Mouse (Mus musculus) kidney, postnatal 10 days (tissue): ENCODE measurements around the gene Frmd3.
"Not testable (repeated sequence)": the region's sequence is repeated elsewhere in the genome, so short reads cannot be mapped to it uniquely, and the experiment has no call there.

ENCODE experiments used
- DNase-seq: peaks from one replicate; pipeline ENCODE4 v3.0.0; 2021; ENCODE audit warnings: mixed read lengths

The Frmd3 gene

DNA sequence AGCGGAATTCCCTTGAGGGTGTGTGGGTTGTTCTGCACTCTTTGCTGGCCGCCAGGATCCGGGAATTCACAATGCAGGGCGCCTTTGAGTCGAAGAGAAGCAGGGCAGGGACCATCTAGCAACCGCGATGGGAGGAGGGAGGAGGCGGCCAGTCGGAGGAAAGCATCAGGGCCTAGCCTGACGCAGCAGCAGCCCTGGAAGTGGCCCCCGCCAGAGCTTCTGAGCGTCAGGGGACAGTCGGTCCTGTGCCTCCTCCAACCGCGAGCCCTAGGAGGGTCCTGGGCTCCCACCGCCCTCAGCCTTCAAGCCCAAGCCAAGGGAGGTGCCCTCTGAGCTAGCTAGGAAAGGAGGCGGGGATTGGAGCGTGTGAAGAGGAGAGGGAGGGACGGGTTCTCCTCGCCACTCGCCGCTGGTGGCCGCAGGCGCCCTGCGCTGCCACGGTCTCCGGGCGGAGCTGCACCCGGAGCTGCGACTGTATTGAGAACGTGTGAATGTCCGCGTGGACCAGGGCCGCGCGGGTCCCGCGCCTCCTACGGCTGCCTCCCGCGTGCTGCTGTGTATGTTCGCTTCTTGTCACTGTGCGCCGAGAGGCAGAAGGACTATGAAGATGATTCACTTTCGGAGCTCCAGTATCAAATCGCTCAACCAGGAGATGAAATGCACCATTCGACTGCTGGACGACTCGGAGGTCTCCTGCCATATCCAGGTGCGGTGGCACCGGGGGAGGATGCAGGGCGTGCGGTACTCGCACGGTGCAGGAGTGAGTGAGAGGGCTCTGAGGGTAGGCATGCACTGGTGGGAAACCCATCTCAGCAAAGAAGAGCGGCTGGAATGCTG lies at the start of gene Frmd3:
Gene Frmd3 (plus strand): TSS at position 232 of the 837 bp plus-strand sequence.
- DNase-seq, result peak; percentile 40

DNA sequence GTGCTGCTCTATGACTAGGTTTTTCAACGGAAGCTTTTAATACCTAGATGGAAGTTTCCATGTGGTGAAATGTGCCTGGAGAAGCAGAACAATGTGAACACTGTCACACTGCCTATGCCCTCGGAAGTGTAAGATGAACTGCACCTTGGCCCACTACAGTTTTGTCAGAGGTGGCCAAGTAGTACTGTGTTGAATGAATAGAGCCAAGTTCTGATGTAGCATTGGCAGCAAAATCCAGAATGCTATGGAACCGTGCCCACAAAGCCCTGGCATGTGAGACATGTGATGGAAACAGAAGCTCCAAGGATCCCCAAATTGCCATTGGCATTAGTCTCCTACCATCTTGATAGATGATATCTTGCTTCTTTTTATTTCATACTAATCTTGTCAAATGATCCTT lies 32.8 kb upstream of the Frmd3 start:
- DNase-seq, result no peak

DNA sequence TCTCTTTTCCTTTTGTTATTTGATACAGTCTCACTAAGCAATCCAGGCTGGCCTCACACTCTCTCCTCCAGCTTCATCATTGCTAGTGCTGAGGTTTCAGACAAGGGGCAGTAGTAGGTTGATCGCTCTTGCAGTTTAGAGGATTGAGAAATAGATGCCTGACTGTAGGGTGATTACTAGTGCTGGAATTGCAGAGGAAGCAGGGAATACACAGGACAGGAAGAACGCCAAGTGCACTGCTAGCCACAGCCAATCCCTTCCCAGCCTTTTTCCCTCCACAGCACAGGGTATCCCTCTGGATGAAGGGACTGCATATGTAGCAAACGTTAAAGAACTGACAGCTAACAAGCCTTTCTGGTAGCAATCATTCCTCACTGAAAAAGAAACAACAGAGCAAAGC lies 965 bp upstream of the Frmd3 start:
- DNase-seq, result no peak

DNA sequence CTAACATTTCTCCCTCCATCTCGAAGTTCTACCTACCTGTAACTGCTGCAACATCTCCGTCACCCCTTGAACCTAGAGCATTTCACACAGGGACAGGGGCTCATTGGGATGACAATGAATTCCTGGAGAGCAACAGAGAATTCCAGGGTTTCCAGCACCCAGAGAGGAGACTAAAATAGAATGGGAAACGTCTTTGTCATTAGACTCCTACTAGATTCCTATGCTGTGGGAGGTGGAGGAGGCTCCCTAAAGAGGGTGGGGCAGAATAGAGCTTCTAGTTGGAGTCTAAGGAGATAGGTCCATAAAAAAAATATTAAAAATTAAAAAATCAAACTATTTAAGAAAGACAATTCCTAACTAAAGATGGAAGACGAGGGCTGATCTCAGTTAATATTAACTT lies 542 bp upstream of the Frmd3 start:
- no peak for DNase-seq

DNA sequence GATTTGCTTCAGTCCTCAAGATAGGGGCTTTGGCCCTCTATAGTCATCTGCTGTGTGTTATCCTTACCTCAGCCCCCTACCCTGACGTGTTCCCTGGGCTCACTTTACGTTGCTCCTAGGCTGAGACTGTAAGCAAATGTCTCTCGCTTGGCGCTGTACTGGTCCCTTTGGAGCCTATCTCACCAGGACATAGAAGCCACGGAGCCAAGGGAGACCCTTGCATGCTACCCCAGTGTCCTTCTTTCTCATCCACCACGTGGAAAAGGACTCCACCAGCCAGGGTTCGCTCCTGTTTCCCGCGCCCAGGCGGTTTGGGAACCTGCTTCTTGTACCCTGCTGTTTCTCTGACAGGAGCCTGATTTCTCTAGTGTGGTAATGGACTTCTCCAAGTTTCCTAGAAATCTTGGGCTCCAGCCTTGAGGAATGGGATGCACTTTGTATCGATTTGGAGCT lies 832 bp downstream of the Frmd3 start:
- no peak for DNase-seq

DNA sequence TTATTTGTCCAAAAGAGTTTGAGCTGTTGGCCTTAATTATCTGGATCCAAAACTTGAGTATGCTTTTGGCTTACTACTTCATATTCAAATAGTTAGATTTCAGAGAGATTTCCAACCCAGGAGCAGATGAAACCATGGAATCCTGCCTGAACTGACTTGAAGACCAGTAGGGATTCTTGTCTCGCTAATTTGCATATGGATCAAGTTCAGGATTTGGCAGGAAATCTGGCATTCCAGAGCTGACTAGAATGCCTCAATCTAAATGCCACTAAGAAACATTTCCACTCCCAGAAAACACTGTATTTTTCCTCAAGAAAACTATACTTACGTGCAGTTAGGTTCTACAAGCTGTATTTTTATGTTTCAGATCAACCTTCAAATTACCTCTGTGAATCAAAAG lies 6.8 kb downstream of the Frmd3 start:
- DNase-seq, result no peak

DNA sequence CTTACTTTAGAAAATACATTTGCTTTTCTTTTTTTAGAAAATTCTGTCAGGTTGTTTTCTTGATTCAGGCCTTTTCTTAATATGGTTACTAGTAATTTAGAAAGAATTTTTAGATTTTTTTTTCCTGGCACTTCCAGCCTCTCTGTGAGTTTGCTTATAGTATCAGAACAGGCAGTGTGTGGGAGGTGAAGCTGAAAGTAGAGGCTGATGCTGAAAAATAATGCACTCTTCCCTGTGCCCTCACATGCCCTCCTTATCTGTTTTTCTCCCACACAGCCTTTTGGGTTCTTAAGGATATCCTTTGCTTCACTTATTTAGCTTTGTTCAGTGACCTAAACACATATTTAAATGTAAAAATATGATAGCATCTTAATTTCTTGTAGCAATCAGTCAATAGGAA lies 30.0 kb downstream of the Frmd3 start:
- DNase-seq, result no peak

DNA sequence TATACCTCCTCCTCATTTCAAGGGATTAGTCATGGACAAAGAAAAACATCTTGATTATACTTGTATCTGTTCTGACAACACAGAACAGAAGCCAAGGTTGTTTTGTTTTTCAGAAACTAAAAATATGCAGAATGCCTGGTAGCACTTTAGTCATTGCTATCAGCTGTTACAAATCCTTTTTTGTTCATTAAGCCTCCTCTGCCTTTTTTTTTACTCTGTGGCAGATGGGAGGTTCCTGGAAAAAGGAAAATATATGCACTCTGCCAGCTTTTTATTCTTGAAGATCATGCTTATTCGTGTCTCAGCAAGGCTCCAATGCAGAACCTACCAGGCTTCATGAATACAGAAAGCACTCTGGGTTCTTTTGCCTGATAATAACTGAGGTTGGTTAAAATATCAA lies 38.5 kb downstream of the Frmd3 start:
- DNase-seq, result no peak

DNA sequence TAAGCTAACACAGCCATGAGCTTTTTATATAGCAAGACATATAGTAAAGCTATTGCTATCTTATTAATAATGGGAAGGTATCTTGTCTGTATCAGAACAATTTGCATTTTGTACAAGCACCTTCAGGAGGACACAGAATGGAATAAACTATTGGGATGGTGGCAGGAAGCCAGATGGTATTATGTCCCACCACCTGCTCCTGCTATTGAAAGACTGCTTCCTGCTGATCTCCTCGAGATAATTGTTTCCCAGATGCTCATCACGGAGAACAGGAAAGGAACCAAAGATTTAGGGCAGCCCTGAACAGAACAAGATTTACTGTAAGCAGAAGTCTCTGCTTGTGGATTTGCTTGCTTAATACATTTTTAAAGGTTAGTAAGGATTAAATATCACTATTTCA lies 63.5 kb downstream of the Frmd3 start:
- DNase-seq, result no peak

DNA sequence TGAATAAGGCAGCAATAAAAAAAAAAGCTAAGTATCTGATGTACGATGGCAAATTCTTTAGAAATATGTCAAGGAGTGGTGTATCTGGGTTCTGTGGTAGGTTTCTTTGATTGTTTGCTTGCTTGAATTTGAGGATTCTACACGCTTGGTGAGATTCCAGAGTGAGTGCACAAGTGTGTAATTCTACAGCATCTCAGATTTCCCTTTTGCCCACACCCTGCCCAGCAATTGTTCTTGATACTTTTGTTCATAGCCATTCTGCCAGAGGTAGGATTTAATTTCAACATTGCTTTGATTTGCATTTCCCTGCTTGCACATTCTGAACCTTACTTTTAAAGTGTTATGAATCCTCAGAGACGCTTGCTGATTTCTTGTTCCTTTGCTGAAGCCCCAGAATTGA lies 97.6 kb downstream of the Frmd3 start:
- no peak for DNase-seq

DNA sequence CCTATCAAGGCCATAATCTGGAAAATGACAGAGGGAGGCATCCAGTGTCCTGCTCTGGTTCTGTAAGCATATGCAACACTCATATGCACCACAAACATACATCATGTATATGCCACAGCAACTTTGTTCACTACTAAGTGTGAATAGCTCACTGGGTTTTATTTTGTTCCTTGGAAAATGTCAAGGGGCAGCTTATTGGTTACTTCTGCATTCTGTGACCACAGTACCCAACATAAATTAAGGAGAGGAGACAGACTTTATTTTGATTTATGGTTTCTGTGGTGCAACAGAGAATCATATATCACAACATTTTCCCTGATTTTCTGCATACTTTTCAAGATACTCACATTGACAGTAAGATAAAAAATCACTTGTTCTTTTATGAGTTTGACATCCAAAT lies 178.3 kb downstream of the Frmd3 start:
- DNase-seq, result no peak

DNA sequence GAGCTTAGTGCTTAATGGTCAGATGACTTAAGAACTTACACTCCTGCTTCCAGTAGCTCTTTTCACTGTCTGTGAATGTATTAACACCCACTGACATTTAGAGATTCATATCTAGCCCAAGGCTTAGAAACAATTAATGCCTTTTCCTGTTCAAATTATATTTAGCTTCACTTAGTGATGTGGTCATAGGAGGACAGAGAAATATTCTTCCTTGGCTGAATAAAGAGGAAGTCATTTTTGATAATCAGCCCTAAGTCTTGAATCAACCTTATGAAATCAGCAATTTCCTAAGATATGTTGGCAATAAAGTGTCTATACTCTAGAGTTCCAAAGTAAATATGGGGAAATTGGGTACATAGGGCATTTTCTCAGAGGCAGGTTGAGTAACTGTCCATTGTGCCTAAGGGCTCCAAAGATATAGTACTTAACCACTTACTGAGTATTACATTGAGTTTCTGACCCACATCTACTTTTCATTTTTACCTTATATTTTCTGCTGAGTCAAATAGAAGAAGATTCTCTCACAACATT lies 188.1 kb downstream of the Frmd3 start:
- no peak for DNase-seq

DNA sequence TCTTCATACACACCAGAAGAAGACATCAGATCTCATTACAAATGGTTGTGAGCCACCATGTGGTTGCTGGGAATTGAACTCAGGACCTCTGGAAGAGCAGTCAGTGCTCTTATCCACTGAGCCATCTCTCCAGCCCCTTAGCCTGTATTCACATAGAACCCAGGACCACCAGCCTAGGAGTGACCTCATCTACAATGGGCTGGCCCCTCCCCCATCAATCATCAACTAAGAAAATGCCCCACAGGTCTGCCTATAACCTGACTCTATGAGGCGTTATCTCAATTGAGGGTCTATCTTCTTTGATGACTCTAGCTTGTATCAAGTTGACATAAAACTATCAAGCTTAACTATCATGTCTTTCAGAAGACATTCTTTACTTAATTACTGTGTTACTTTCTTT lies 208.5 kb downstream of the Frmd3 start:
- not testable (repeated sequence) for DNase-seq

DNA sequence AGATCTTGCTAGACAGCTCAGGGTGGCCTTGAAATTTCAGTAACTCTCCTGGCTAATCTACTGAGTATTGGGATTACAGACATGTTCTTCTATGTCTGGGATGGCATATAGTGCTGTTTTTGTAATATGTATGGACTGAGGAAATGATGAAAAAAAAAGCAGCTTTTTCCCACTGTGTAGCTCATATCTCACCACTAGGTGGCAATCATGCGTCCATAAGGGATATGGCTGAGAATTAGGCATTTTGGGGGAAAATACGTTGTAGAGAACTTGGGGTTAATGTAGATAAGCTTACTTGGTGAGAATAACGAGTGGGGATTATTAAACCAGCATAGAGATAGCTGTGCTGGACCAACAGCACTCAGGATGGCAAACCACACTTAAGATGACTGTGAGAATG lies 209.1 kb downstream of the Frmd3 start:
- DNase-seq, result peak; percentile 28

DNA sequence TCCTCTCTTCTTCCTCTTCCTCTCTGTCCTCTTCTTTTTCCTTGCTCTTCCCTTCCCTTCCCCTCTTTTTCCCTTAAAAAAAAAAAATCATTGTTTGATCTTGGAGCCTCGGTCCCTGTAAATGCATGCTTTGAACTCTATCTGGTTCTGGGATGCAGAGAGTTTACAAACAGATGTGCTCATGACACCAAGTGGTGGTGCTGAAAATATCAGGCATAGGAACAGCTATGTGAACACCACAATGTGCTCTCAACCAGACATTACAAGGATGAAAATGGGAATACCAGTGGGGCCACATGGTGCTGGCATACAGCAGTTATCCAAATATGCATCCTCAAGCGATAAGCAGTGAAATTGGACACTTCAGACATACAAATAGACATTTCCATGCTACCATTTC lies 211.0 kb downstream of the Frmd3 start:
- no peak for DNase-seq

DNA sequence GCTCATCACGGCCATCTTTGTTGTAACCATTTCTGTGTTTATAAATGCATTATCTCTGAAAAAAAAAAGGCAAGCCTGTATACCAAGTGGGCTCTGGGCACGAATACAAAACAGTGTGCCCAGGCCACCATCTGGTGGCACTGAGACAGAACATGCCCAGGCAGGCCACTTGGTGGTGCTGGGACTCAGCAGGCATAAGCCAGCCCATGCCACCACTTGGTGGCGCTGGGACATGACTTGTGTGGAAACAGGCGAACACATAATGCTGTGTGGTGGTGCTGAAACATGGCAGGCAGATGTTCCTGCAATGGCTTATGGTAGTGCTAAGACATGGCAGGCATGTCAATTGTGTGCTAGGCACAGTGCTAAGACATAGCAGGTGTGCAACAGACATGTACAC lies 217.8 kb downstream of the Frmd3 start:
- DNase-seq, result peak; percentile 15

DNA sequence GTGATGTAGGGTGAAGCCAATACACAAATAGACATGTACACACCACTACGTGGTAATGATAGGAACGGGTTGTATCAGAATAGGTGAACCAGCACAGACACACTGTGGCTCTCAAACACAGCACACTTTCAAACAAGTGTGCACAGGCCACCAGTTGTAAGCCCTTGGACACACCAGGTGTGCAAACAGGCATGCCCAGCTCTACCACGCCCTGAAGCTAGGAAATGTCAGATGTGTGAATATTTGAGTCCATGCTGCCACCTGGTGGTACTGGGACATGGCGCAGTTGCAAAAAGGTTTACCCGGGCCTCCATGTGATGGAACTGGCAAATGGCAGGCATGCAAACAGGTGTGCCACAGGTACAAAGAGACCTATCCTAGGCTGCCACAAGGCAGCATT lies 218.2 kb downstream of the Frmd3 start:
- DNase-seq, result peak; percentile 59

DNA sequence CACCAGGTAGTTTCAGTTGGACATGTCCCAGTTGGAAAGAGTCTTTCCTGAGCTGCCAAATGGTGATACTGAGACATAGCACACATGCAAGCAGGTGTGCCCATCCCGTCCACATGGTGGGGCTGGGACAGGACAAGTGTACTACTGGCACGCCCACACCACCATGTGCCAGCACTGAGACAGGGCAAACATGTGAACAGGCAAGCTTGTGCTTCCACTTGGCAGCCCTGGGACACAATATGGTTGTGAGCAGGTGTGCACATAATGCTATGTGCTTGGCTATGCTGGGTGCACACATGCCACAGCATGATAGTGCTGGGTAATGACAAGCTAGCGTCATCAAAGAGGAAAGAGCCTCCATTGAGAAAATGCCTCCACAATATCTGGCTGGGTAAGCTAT lies 220.3 kb downstream of the Frmd3 start:
- DNase-seq, result no peak

DNA sequence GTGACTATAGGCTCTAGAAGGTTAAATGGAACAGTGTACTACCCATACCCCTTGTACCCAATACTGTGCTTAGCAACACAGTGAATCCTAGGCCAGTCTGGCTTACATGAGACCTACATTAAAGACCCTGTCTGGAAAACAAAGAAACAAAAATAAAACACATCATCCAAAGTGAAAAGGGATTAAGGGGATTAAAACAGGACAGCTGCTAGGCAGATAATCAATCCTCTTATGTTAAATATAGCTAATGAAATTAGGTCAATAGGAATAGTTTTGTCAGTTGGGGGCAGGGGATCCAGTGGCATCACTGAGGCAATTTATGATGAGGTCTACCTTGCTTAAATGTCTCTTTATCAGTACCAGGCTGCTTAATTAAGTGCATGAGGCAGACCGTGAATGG lies 228.9 kb downstream of the Frmd3 start, which contains the start of gene Kdm4c:
Gene Kdm4c (plus strand): TSS at position 322 of the 400 bp plus-strand sequence.
- DNase-seq, result no peak
